Comparison of ENCODE assay signal across 8 mouse cellular contexts in the genomic region with DNA sequence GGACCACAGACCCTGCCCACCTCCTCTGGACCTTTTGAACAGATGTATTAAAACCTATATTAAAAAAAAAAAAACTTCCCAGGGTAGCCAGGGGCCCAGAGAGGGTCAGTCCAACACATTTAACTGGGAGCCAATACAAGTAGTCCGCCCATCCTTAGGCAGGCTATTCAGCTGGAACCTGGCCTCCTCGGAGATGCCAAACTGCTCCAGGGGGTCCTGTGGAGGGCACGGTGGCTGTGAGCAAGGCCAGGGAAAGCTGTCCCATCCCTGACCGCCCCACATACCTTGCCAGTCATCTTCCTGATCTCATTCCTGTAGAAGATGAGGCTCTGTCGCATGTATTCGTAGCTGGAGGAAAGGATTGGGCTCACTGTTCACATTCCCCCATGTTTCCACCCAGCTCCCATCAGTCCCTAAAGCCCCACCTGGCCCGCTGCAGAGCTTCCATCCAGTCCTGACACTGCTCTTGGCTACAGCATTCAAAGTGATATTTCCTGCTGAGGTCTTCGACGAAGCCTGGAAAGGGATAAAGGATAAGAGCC. TPM values are rescaled to one million over a fixed set of nuclear protein-coding genes. Genes with fewer than 3 reads are reported as not detected.
DNase-seq lines count a peak whose midpoint lies in the region; ATAC-seq and TF ChIP-seq lines count a peak whose summit lies in the region.

No protein-coding gene starts in this region.

- H3K27ac ChIP-seq in midbrain, embryonic 10.5 days (replicated peaks), result no peak overlapping the region
- no peak overlapping the region for H3K27ac ChIP-seq in midbrain, postnatal 0 days (ENCODE audit: low read depth, low read length)
- no peak overlapping the region for H3K27ac ChIP-seq in liver, embryonic 11.5 days (ENCODE audit: low read depth, low read length)

- no peak overlapping the region for H3K4me2 ChIP-seq in midbrain, postnatal 0 days (ENCODE audit: low read depth, low read length, poor library complexity, severe bottlenecking)
- H3K4me2 ChIP-seq in liver, embryonic 11.5 days, result peak overlapping the region; percentile 87

- H3K9ac ChIP-seq in midbrain, postnatal 0 days (replicated peaks; ENCODE audit: low read length, poor library complexity, severe bottlenecking), result no peak overlapping the region
- H3K9ac ChIP-seq in liver, embryonic 11.5 days (ENCODE audit: low read depth, low read length), result peak overlapping the region; percentile 98; the same call in 1 of the 2 replicates

- H3K36me3 ChIP-seq in midbrain, embryonic 10.5 days, result peaks cover 69% of the 10 kb centered on the region
- peaks cover 46% of the 10 kb centered on the region for H3K36me3 ChIP-seq in midbrain, postnatal 0 days (ENCODE audit: insufficient read depth, low read length)
- H3K36me3 ChIP-seq in liver, embryonic 11.5 days (ENCODE audit: control insufficient read depth, insufficient read depth, low read length), result peaks cover 44% of the 10 kb centered on the region

- ATAC-seq in midbrain, postnatal 0 days (ENCODE audit: low FRiP score), result no peak
- ATAC-seq in liver, embryonic 11.5 days (replicated peaks; ENCODE audit: low FRiP score), result no peak

- H3K4me3 ChIP-seq in midbrain, embryonic 10.5 days, result peak overlapping the region; percentile 97
- H3K4me3 ChIP-seq in midbrain, postnatal 0 days (ENCODE audit: low read depth, low read length), result no peak overlapping the region
- peak overlapping the region; percentile 89 for H3K4me3 ChIP-seq in liver, embryonic 11.5 days (ENCODE audit: low read depth, low read length)

- WGBS in midbrain, embryonic 10.5 days, result 89% methylated on average over 9 of the region's 9 CpGs
- WGBS in midbrain, postnatal 0 days, result 86% methylated on average over 9 of the region's 9 CpGs
- WGBS in liver, embryonic 11.5 days, result 84% methylated on average over 9 of the region's 9 CpGs

- no peaks in the 10 kb centered on the region for H3K9me3 ChIP-seq in midbrain, embryonic 10.5 days (replicated peaks)
- no peaks in the 10 kb centered on the region for H3K9me3 ChIP-seq in midbrain, postnatal 0 days (ENCODE audit: low read length)
- no peaks in the 10 kb centered on the region for H3K9me3 ChIP-seq in liver, embryonic 11.5 days (ENCODE audit: control insufficient read depth, low read length)

- no peaks in the 10 kb centered on the region for H3K27me3 ChIP-seq in midbrain, embryonic 10.5 days (ENCODE audit: low read depth, poor library complexity, severe bottlenecking)
- H3K27me3 ChIP-seq in midbrain, postnatal 0 days (ENCODE audit: insufficient read depth, low read length), result no peaks in the 10 kb centered on the region
- no peaks in the 10 kb centered on the region for H3K27me3 ChIP-seq in liver, embryonic 11.5 days (replicated peaks; ENCODE audit: control insufficient read depth, insufficient read depth, low read length)

- no peak for TF ChIP-seq CTCF in midbrain, postnatal 0 days (IDR thresholded peaks at IDR 0.05)

- H3K4me1 ChIP-seq in midbrain, embryonic 10.5 days, result peaks cover 43% of the 10 kb centered on the region
- peaks cover 14% of the 10 kb centered on the region for H3K4me1 ChIP-seq in midbrain, postnatal 0 days (ENCODE audit: insufficient read depth, low read length)
- H3K4me1 ChIP-seq in liver, embryonic 11.5 days (replicated peaks; ENCODE audit: control insufficient read depth, insufficient read depth, low read length), result peaks cover 19% of the 10 kb centered on the region

- DNase-seq in cerebellum, postnatal 14 days, result peak; percentile 55 to 64
- no peak for DNase-seq in cerebellum, postnatal 4 days (ENCODE audit: low spot score in 2 of 2)
- DNase-seq in midbrain, embryonic 10.5 days (ENCODE audit: low spot score), result no peak
- DNase-seq in midbrain, postnatal 0 days (ENCODE audit: low spot score), result no peak
- no peak for DNase-seq in liver, embryonic 11.5 days (ENCODE audit: low spot score)
- DNase-seq in thymus, postnatal 10 days (ENCODE audit: low spot score in 2 of 2), result no peak
- DNase-seq in thymus, postnatal 14 days, result no peak
- no peak for DNase-seq in ovary, adult 18-20 months (ENCODE audit: low spot score)

RNA-seq across cellular contexts. Expression of a gene that starts 1.6 kb away (rescaled TPM):
- polyA plus RNA-seq in midbrain, embryonic 10.5 days (2016; fragmentation: Nextera tagmentation; extraction: Ambion mirVana), result 108 and 112 TPM in 2 replicates
- 18.3 and 34.2 TPM in 2 replicates for total RNA-seq in midbrain, postnatal 0 days (2014; rRNA removed)
- 61.5 and 64.3 TPM in 2 replicates for polyA plus RNA-seq in midbrain, postnatal 0 days (2015; fragmentation: Nextera tagmentation; extraction: Ambion mirVana)
- polyA plus RNA-seq in liver, embryonic 11.5 days (2014; fragmentation: Nextera tagmentation; extraction: Ambion mirVana), result 116 and 121 TPM in 2 replicates

RNA-seq across cellular contexts. Expression of a gene that starts 2.0 kb away (rescaled TPM):
- polyA plus RNA-seq in midbrain, embryonic 10.5 days (2016; fragmentation: Nextera tagmentation; extraction: Ambion mirVana), result 184 and 191 TPM in 2 replicates
- 68.0 and 88.1 TPM in 2 replicates for total RNA-seq in midbrain, postnatal 0 days (2014; rRNA removed)
- 94.1 and 103 TPM in 2 replicates for polyA plus RNA-seq in midbrain, postnatal 0 days (2015; fragmentation: Nextera tagmentation; extraction: Ambion mirVana)
- polyA plus RNA-seq in liver, embryonic 11.5 days (2014; fragmentation: Nextera tagmentation; extraction: Ambion mirVana), result 178 and 188 TPM in 2 replicates

RNA-seq across cellular contexts. Expression of a gene that starts 8.7 kb away (rescaled TPM):
- polyA plus RNA-seq in midbrain, embryonic 10.5 days (2016; fragmentation: Nextera tagmentation; extraction: Ambion mirVana), result 0.07 TPM in 1 of 2 replicates, not detected in the other
- 0.82 and 2.9 TPM in 2 replicates for total RNA-seq in midbrain, postnatal 0 days (2014; rRNA removed)
- polyA plus RNA-seq in midbrain, postnatal 0 days (2015; fragmentation: Nextera tagmentation; extraction: Ambion mirVana), result not detected in 2 replicates
- polyA plus RNA-seq in liver, embryonic 11.5 days (2014; fragmentation: Nextera tagmentation; extraction: Ambion mirVana), result 0.14 TPM in 1 of 2 replicates, not detected in the other

RNA-seq across cellular contexts. Expression of a gene that starts 16.9 kb away (rescaled TPM):
- polyA plus RNA-seq in midbrain, embryonic 10.5 days (2016; fragmentation: Nextera tagmentation; extraction: Ambion mirVana), result 0.44 and 0.71 TPM in 2 replicates
- total RNA-seq in midbrain, postnatal 0 days (2014; rRNA removed), result not detected in 2 replicates
- 0.83 and 1.1 TPM in 2 replicates for polyA plus RNA-seq in midbrain, postnatal 0 days (2015; fragmentation: Nextera tagmentation; extraction: Ambion mirVana)
- polyA plus RNA-seq in liver, embryonic 11.5 days (2014; fragmentation: Nextera tagmentation; extraction: Ambion mirVana), result 1.1 and 1.5 TPM in 2 replicates

RNA-seq across cellular contexts. Expression of a gene that starts 30.1 kb away (rescaled TPM):
- 2,246 and 2,347 TPM in 2 replicates for polyA plus RNA-seq in midbrain, embryonic 10.5 days (2016; fragmentation: Nextera tagmentation; extraction: Ambion mirVana)
- total RNA-seq in midbrain, postnatal 0 days (2014; rRNA removed), result 863 and 928 TPM in 2 replicates
- polyA plus RNA-seq in midbrain, postnatal 0 days (2015; fragmentation: Nextera tagmentation; extraction: Ambion mirVana), result 1,039 and 1,193 TPM in 2 replicates
- polyA plus RNA-seq in liver, embryonic 11.5 days (2014; fragmentation: Nextera tagmentation; extraction: Ambion mirVana), result 1,793 and 1,800 TPM in 2 replicates

Comparison
In these comparisons a context has a peak if more than half of its experiments do, and no peak if none do; other contexts are left out.
1. DNase-seq: peak in cerebellum, postnatal 14 days (2 of 2); none in cerebellum, postnatal 4 days (0 of 2), midbrain, embryonic 10.5 days (single experiment), midbrain, postnatal 0 days (single experiment), liver, embryonic 11.5 days (single experiment), thymus, postnatal 10 days (0 of 2), thymus, postnatal 14 days (single experiment) and ovary, adult 18-20 months (single experiment).